Comparison of ENCODE assay signal across 1 mouse cellular context in genomic region chr11:100298274-100299036, GRCm38 (mm10).
TF ChIP-seq lines count a peak whose summit lies in the region.

No protein-coding gene starts in this region.

TF ChIP-seq in CH12.LX, 34 proteins besides CTCF, POLR2A, EP300 and RAD21:
- TF ChIP-seq USF1 (IDR thresholded peaks at IDR 0.05; ENCODE audit: low read depth, low read length) (no peak), TCF12 (IDR thresholded peaks at IDR 0.05; ENCODE audit: low read depth, low read length) (0 out of 2 replicates have a peak, but pooled peaks have one; percentile 28), IRF4 (IDR thresholded peaks at IDR 0.05; ENCODE audit: low read depth, low read length) (no peak), MAZ (IDR thresholded peaks at IDR 0.05; ENCODE audit: low read depth, low read length) (no peak), E2F4 (IDR thresholded peaks at IDR 0.05; ENCODE audit: insufficient replicate concordance, low read depth, low read length) (no peak), PAX5 (IDR thresholded peaks at IDR 0.05; ENCODE audit: low read length) (no peak), BHLHE40 (IDR thresholded peaks at IDR 0.05; ENCODE audit: low read depth, low read length) (0 out of 2 replicates have a peak, but pooled peaks have one; percentile 32), KAT2A (IDR thresholded peaks at IDR 0.05; ENCODE audit: insufficient replicate concordance, low read length) (no peak), POLR2AphosphoS2 (IDR thresholded peaks at IDR 0.05; ENCODE audit: low read depth, low read length) (no peak), CHD2 (IDR thresholded peaks at IDR 0.05; ENCODE audit: low read length) (no peak), UBTF (IDR thresholded peaks at IDR 0.05; ENCODE audit: low read depth, low read length) (no peak), RCOR1 (conservative IDR thresholded peaks at IDR 0.05; ENCODE audit: low read depth, low read length) (no peak), ETS1 (conservative IDR thresholded peaks at IDR 0.05; ENCODE audit: low read depth, low read length) (no peak), ZC3H11A (IDR thresholded peaks at IDR 0.05; ENCODE audit: low read depth, low read length) (0 out of 2 replicates have a peak, but pooled peaks have one; percentile 16), GABPA (IDR thresholded peaks at IDR 0.05; ENCODE audit: insufficient replicate concordance, low read depth, low read length) (no peak), JUN (IDR thresholded peaks at IDR 0.05; ENCODE audit: insufficient read depth, low read depth, low read length) (no peak), HCFC1 (IDR thresholded peaks at IDR 0.05; ENCODE audit: low read depth, low read length) (no peak), MAFK (IDR thresholded peaks at IDR 0.05; ENCODE audit: insufficient replicate concordance, low read length) (no peak), JUND (conservative IDR thresholded peaks at IDR 0.05; ENCODE audit: low read depth, low read length) (no peak), NELFE (IDR thresholded peaks at IDR 0.05; ENCODE audit: low read depth, low read length) (peak; percentile 49; the same call in 1 of the 2 replicates), NRF1 (IDR thresholded peaks at IDR 0.05; ENCODE audit: low read depth, low read length) (peak; percentile 31; the same call in 1 of the 2 replicates), SMC3 (IDR thresholded peaks at IDR 0.05; ENCODE audit: low read depth, low read length) (peak; percentile 67), MEF2A (IDR thresholded peaks at IDR 0.05; ENCODE audit: borderline replicate concordance, low read depth, low read length) (no peak), ZMIZ1 (IDR thresholded peaks at IDR 0.05; ENCODE audit: low read depth, low read length) (no peak)
